Mouse (Mus musculus) midbrain, embryonic 15.5 days (tissue): ENCODE results near the gene Ttc29. TPM values are rescaled to one million over a fixed set of nuclear protein-coding genes. Genes with fewer than 3 reads are reported as not detected.

Source experiments
- ATAC-seq: fragments of 200-750 bp; cut with Nextera tagmentation; replicated peaks from 2 replicates; pipeline ENCODE4 v1.8.0; 2017; ENCODE audit warnings: moderate TSS enrichment
- H3K27ac ChIP-seq: fragments of 300-500 bp; sonication (generic); 2 replicates; pipeline ENCODE4 v1.5.1; 2015; ENCODE audit warnings: mild to moderate bottlenecking, inconsistent platforms
- H3K27me3 ChIP-seq: fragments of 300-500 bp; sonication (generic); replicated peaks from 2 replicates; pipeline ENCODE4 v1.6.1; 2015; ENCODE audit warnings: inconsistent platforms
- H3K36me3 ChIP-seq: fragments of 300-500 bp; sonication (generic); replicated peaks from 2 replicates; pipeline ENCODE4 v1.6.1; 2015; ENCODE audit warnings: inconsistent platforms
- H3K4me1 ChIP-seq: fragments of 300-500 bp; sonication (generic); 2 replicates; pipeline ENCODE4 v1.6.1; 2015; ENCODE audit warnings: inconsistent platforms
- H3K4me2 ChIP-seq: fragments of 300-500 bp; sonication (generic); 2 replicates; pipeline ENCODE4 v1.6.1; 2015; ENCODE audit warnings: inconsistent platforms, mild to moderate bottlenecking, moderate library complexity
- H3K4me3 ChIP-seq: fragments of 300-500 bp; sonication (generic); 2 replicates; pipeline ENCODE4 v1.5.1; 2015; ENCODE audit warnings: mild to moderate bottlenecking, inconsistent platforms
- H3K9ac ChIP-seq: fragments of 300-500 bp; sonication (generic); 2 replicates; pipeline ENCODE4 v1.6.1; 2015; ENCODE audit warnings: mild to moderate bottlenecking, inconsistent platforms
- H3K9me3 ChIP-seq: fragments of 300-500 bp; sonication (generic); 2 replicates; pipeline ENCODE4 v1.6.1; 2016; ENCODE audit warnings: inconsistent platforms
- WGBS: fragments of 180-500 bp; shearing (Covaris S2); methylation state at CpG from one replicate; pipeline ENCODE4 v1.1.7; 2015; ENCODE audit warnings: mixed read lengths; 5-methylcytosine and 5-hydroxymethylcytosine counted together
- polyA plus RNA-seq: library from polyadenylated mRNA; unstranded; fragments of >200 nt; fragmentation: Nextera tagmentation; extraction: Ambion mirVana; gene quantifications from 2 replicates; pipeline ENCODE4 v1.2.1, GENCODE M21; 2015

Gene Ttc29
- 0.98 TPM in 2 replicates for polyA plus RNA-seq

DNA sequence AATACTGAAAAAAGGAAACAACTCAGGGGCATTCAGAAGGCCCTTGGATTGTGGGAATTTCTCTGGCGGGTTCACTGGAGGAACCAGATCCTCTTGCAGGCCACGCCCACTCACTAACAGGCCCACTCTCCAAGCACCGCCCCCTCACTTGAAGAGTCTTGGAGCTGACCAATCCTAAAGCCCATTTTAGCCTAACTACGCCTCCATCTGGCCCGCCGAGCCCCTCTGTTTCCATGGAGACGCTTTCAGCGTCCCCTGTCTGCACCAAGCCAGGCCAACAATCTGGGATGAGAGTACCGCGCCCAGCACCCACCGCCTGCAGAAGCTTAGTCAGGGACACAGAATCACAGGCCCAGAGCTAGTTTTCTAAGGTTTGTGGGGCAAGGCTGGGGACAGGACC lies at the start of gene Ttc29:
Ttc29 (plus strand) TSS at position 224 of the 400 bp plus-strand sequence.
- no peak within 1 kb of the TSS for H3K9ac ChIP-seq
- no peaks in the 10 kb centered on the region for H3K36me3 ChIP-seq
- H3K4me1 ChIP-seq: 0 out of 2 replicates have a peak, but pooled peaks cover 13% of the 10 kb centered on the region
- no peaks in the 10 kb centered on the region for H3K9me3 ChIP-seq
- 4% methylated on average over 11 of the region's 11 CpGs for WGBS
- peak; percentile 93 for ATAC-seq
- no peak within 1 kb of the TSS for H3K4me3 ChIP-seq
- peak within 1 kb of the TSS; percentile 30 for H3K4me2 ChIP-seq
- no peaks in the 10 kb centered on the region for H3K27me3 ChIP-seq
- H3K27ac ChIP-seq: no peak within 1 kb of the TSS

DNA sequence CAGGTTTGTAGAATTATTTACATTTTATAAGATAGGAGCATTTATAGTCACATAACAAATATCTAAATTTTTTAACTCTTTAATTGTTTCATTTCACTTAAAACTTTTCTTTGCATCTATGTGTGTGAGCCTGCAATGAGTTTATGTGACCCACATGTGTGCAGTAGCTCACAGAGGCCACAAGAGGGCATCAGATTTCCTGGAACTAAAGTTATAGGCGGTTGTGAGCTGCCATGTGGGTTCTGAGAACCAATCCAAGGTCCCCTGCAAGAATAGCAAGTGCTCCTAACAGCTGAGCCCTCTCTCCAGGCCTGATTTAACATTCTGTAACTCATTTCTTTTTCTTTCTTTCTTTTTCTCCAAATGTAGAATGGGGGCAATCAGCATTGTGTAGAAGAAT lies 41.7 kb upstream of the Ttc29 start:
- 90% methylated on average over 1 of the region's 1 CpGs for WGBS
- no peaks in the 10 kb centered on the region for H3K4me1 ChIP-seq
- no peak overlapping the region for H3K4me3 ChIP-seq
- H3K27ac ChIP-seq: no peak overlapping the region
- no peaks in the 10 kb centered on the region for H3K36me3 ChIP-seq
- no peaks in the 10 kb centered on the region for H3K9me3 ChIP-seq
- ATAC-seq: no peak
- H3K9ac ChIP-seq: no peak overlapping the region
- H3K27me3 ChIP-seq: no peaks in the 10 kb centered on the region
- no peak overlapping the region for H3K4me2 ChIP-seq

DNA sequence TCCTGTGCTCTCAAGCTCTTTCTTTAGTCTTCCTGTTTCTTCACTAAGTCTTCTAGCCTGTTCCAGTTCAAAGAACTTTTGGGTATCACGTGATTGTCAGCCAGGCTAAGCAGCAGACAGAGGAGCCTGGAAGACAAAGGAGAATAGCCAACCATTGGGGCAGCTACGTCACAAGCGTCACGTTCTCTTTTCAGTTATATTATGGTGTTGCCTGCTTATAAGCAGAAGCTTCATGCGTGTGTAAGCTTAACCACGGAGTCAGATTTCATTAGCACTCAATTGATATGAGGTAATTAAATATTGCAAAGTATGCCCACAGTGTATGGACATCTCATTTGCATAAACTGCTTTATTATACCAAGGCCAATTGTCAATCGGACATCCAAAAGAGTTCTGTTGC lies 30.4 kb upstream of the Ttc29 start:
- Histone ChIP-seq H3K9me3 (no peaks in the 10 kb centered on the region), H3K4me3 (no peak overlapping the region), H3K4me1 (no peaks in the 10 kb centered on the region; the same call in 1 of the 2 replicates), H3K4me2 (no peak overlapping the region), H3K9ac (no peak overlapping the region), H3K36me3 (no peaks in the 10 kb centered on the region), H3K27ac (no peak overlapping the region), H3K27me3 (no peaks in the 10 kb centered on the region)
- ATAC-seq: peak; percentile 69; the same call in 1 of the 2 replicates
- 49% methylated on average over 7 of the region's 7 CpGs for WGBS

DNA sequence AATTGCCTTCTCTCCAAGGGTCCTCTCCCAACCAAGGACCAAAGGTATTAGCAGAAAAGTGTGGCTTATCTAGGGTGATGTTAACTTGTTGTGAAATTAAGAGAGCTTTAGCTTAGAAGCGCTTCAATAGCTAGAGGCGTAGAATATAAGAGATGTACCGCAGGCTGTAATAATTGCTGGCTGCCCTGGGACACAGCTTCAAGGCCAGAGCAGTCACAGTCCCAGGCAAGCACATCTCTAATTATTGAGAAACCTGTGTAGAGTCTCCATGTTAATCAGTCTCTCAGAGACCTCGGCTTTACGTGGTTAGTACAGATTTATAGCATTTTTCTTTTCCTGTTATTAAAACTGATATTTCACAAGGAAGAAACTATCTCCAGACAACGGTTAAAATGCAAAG lies 29.7 kb upstream of the Ttc29 start:
- H3K4me2 ChIP-seq: no peak overlapping the region
- 52% methylated on average over 6 of the region's 6 CpGs for WGBS
- H3K27ac ChIP-seq: no peak overlapping the region
- no peaks in the 10 kb centered on the region for H3K27me3 ChIP-seq
- no peaks in the 10 kb centered on the region; the same call in 1 of the 2 replicates for H3K4me1 ChIP-seq
- no peaks in the 10 kb centered on the region for H3K9me3 ChIP-seq
- peak; percentile 80; the same call in 1 of the 2 replicates for ATAC-seq
- H3K36me3 ChIP-seq: no peaks in the 10 kb centered on the region
- no peak overlapping the region for H3K4me3 ChIP-seq
- H3K9ac ChIP-seq: no peak overlapping the region

DNA sequence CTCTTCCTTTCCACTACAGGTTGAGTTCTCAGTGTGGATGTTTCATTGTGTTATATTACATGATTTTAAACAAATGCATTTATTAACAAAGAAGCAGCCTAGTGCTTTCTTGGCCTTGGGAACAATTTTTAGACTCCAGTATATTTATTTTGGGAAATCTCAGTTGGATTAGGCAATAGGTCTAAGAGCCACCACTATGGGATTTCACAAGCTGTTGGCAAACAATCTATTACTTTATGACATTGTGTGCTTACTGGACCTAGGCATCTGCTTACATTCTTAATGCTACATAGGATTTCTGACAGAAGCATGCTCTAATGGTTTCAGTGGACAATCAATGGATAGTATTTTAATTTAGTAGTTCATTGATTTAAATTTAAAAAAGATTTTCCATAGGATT lies 26.0 kb upstream of the Ttc29 start:
- Histone ChIP-seq H3K9ac (no peak overlapping the region), H3K4me3 (no peak overlapping the region), H3K9me3 (no peaks in the 10 kb centered on the region), H3K4me2 (no peak overlapping the region), H3K27me3 (no peaks in the 10 kb centered on the region), H3K36me3 (no peaks in the 10 kb centered on the region), H3K27ac (no peak overlapping the region), H3K4me1 (no peaks in the 10 kb centered on the region; the same call in 1 of the 2 replicates)
- no peak for ATAC-seq

DNA sequence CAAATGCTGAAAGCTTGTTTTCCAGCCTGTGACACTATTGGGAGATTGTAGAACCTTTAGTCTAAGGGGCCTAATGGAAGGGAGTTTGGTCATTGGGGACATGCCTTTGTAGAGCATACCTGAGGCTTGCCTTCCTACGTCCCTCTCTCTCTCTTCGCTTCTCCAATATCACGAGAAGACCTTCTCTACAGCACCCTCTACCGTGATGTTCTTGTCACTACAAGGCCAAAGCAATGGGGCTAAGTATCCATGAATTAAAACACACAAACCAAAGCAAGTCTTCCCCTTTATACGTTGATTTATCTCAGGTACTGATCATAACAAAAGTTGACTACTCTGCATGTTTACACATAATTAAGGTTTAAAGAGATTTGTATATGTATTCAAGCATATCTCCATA lies 8.9 kb upstream of the Ttc29 start:
- Histone ChIP-seq H3K27me3 (no peaks in the 10 kb centered on the region), H3K4me3 (no peak overlapping the region), H3K4me1 (no peaks in the 10 kb centered on the region), H3K9ac (no peak overlapping the region), H3K4me2 (no peak overlapping the region), H3K27ac (no peak overlapping the region), H3K9me3 (no peaks in the 10 kb centered on the region), H3K36me3 (no peaks in the 10 kb centered on the region)
- no peak for ATAC-seq
- 30% methylated on average over 5 of the region's 5 CpGs for WGBS

DNA sequence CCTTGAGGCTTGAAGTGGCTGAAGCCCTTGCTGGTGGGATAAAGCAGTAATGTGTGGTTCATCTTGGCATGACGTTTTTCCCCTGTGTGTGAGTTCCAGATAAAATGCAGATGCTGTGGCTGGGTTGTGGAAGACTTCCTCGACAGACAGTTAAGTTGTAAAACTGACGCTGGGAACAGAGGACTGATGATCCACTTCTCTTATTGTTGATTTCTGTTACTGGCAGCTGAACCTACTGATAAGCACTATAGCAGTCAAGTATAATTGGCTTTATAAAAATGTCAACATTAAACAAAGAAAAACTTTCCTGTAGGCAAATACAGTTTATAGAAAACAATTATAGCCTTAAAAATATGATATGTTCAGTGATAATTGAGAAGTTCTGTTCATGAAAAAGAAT lies 2.7 kb upstream of the Ttc29 start:
- H3K36me3 ChIP-seq: no peaks in the 10 kb centered on the region
- no peak for ATAC-seq
- H3K4me2 ChIP-seq: no peak overlapping the region
- 76% methylated on average over 3 of the region's 3 CpGs for WGBS
- no peaks in the 10 kb centered on the region for H3K9me3 ChIP-seq
- 0 out of 2 replicates have a peak, but pooled peaks cover 13% of the 10 kb centered on the region for H3K4me1 ChIP-seq
- no peak overlapping the region for H3K27ac ChIP-seq
- H3K4me3 ChIP-seq: no peak overlapping the region
- no peak overlapping the region for H3K9ac ChIP-seq
- H3K27me3 ChIP-seq: no peaks in the 10 kb centered on the region

DNA sequence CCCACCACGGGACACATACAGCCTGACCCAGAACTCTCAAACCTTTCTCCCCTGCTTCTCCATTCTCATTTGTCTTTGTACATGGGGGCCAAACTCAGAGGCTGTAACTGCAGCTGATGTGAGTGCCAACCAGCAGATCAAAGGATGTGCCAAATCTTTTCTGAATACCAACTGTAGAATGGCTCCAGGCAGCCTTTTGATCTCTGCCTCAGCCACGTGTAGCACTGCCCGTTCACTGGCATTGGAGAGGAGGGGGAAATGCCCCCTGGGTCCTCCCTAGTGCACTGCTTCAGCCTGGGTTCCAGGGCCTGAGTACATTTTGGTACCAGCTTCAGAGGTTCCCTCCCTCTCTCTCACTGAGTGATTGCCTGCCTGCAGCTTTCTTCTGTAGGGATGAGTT lies 1.5 kb downstream of the Ttc29 start:
- peak; percentile 77 for ATAC-seq

DNA sequence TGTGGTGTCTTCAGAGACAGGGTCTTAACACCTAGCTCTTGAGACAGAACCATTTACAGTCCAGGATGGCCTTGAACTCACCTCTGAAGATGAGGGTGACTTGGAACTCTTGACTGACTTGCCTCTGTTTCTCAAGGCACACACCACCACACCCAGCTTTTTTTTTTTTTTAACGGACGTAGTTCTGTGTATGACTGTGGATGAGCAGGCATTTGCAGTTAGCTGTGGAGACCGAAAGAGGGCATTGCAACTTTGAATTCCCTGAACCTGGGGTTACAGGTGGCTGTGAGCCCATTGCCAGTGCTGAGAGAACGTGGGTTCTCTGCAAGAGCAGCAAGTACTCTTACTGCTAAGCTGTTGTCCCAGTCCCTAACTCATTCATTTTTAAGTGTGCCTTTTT lies 13.0 kb downstream of the Ttc29 start:
- Histone ChIP-seq H3K9me3 (no peaks in the 10 kb centered on the region), H3K9ac (no peak overlapping the region), H3K27ac (no peak overlapping the region), H3K4me2 (no peak overlapping the region), H3K27me3 (no peaks in the 10 kb centered on the region), H3K36me3 (no peaks in the 10 kb centered on the region), H3K4me3 (no peak overlapping the region), H3K4me1 (no peaks in the 10 kb centered on the region)
- ATAC-seq: no peak
- WGBS: 86% methylated on average over 4 of the region's 4 CpGs

More for the DNA sequence above, 1.5 kb downstream of the Ttc29 start:
- H3K27me3 ChIP-seq: no peaks in the 10 kb centered on the region
- H3K36me3 ChIP-seq: no peaks in the 10 kb centered on the region
- H3K9me3 ChIP-seq: no peaks in the 10 kb centered on the region
- 0 out of 2 replicates have a peak, but pooled peaks cover 13% of the 10 kb centered on the region for H3K4me1 ChIP-seq
- 10% methylated on average over 3 of the region's 3 CpGs for WGBS
- no peak overlapping the region for H3K9ac ChIP-seq
- H3K4me3 ChIP-seq: no peak overlapping the region
- no peak overlapping the region for H3K4me2 ChIP-seq
- H3K27ac ChIP-seq: 0 out of 2 replicates have a peak overlapping the region, but pooled peaks have one; percentile 17

DNA sequence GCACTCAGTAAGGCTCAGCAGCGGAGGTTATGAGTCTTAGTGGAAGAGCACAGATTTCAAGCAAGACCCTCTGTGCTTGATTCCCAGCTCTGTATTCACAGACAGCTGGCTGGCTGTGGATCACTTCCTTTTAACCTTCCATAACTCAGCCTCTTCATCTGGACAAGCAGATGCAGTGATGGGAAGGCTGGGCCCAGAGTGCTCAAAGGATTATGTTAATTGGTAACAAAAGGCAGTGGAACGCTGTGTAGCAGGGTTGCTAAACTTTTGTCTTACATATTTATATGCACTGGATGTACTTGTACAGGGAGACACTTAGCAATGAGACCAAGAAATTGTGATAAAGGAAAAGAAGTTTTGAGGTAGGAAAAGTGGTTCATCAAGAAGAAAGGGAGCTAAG lies 17.6 kb downstream of the Ttc29 start:
- no peak for ATAC-seq
- no peak overlapping the region for H3K4me2 ChIP-seq
- H3K36me3 ChIP-seq: no peaks in the 10 kb centered on the region
- H3K9me3 ChIP-seq: no peaks in the 10 kb centered on the region
- H3K27me3 ChIP-seq: no peaks in the 10 kb centered on the region
- H3K4me3 ChIP-seq: no peak overlapping the region
- 40% methylated on average over 2 of the region's 2 CpGs for WGBS
- H3K9ac ChIP-seq: no peak overlapping the region
- H3K27ac ChIP-seq: no peak overlapping the region
- H3K4me1 ChIP-seq: no peaks in the 10 kb centered on the region

DNA sequence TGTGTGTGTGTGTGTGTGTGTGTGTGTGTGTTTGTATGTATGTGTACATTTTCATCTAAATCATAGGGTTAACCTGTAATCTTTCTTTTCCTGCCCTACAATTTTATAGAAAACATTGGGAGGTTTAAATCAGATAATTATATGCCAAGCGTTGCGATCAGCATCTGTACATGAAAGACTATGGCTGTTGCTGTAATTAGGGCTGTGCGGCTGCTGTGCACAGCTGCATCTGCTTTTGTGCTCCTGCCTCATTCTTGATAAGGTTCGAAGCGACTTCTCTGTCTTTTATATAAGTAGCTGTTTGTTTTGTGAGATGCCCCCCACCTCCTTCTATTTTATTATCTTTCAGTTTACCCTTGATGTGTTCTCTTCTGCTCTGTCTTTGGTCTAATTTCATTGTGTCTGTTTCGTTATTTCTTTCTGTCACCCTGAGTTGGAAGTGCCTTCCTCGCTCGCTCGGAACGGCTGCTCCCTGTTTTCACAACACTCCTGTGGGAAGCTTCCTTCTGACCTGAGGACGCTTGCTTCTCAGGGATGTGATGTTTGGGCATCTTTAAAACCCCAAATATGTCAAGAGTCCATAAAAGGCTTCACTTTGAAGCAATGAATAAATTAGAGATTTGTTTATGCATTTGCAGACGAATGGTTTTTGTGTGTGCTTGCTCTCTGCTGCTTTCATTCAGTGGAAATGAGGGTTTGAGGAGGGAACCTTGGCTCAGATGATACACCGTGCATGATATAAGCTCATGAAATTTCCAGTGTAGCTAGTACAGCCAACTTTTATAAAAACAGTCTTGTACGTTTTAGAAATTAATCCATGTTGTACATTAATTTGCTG lies 20.0 kb downstream of the Ttc29 start:
- Histone ChIP-seq H3K27me3 (no peaks in the 10 kb centered on the region), H3K4me2 (peak overlapping the region; percentile 28), H3K27ac (no peak overlapping the region), H3K9me3 (no peaks in the 10 kb centered on the region), H3K4me3 (peak overlapping the region; percentile 0; the same call in 1 of the 2 replicates), H3K9ac (no peak overlapping the region), H3K36me3 (no peaks in the 10 kb centered on the region), H3K4me1 (no peaks in the 10 kb centered on the region)
- no peak for ATAC-seq
- WGBS: 35% methylated on average over 14 of the region's 14 CpGs

DNA sequence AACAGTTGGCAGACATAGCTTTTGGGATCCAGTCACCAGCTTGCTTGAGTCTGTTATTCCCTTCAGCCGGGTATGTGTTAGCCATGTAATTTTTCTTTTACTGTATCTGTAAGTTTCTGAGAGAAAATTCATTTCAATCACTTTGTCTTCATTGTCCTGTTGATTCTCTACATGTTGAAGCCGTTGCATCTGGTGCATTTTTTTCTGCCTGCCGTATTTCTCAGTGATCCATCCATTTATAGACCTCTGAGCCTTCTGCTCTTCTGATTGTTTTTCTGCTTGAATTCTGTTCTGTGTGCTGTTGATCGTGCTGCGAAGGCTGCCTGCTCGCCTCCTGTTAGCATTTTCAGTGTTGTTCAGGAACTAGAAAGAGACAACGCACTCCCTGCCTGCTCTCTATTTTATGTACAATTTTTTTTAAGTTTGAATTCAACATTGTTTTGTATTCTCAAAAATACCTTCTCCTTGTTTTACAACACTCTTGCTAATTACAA lies 20.7 kb downstream of the Ttc29 start:
- Histone ChIP-seq H3K9me3 (no peaks in the 10 kb centered on the region), H3K4me1 (no peaks in the 10 kb centered on the region), H3K4me3 (no peak overlapping the region), H3K27me3 (no peaks in the 10 kb centered on the region), H3K27ac (no peak overlapping the region), H3K9ac (no peak overlapping the region), H3K4me2 (peak overlapping the region; percentile 28; the same call in 1 of the 2 replicates), H3K36me3 (no peaks in the 10 kb centered on the region)
- no peak for ATAC-seq
- WGBS: 63% methylated on average over 7 of the region's 7 CpGs
